Mouse (Mus musculus) B cell, adult 2 months (primary cell): Measurements from ENCODE around the gene Pxmp4.
A peak's percentile ranks its signal among the peaks of the same experiment; 100 is the strongest.

Source experiments
- DNase-seq, 2 experiments: peaks; one replicate each; pipeline ENCODE4 v3.0.0; 2022

Pxmp4 gene

DNA sequence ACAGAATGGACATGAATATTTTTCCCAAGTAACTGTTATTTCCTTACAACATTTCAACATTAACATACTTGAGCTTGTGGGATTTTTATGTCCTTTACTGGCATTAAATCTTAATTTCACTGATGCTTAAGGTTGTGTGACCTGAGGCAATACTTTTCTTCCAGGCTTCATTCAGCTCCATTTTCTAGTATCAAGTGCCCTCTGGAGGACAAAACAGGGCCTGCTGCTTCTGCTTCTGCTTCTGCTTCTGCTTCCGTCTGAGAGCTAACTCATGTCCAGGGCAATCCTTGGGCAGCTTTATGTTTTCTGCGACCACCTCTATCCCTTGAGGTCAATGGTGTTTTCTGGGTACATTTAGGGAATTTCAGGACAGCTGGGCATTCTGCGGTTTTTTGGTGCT is 63.8 kb downstream of the Pxmp4 start:
- peak; percentile 29 to 34 for DNase-seq

DNA sequence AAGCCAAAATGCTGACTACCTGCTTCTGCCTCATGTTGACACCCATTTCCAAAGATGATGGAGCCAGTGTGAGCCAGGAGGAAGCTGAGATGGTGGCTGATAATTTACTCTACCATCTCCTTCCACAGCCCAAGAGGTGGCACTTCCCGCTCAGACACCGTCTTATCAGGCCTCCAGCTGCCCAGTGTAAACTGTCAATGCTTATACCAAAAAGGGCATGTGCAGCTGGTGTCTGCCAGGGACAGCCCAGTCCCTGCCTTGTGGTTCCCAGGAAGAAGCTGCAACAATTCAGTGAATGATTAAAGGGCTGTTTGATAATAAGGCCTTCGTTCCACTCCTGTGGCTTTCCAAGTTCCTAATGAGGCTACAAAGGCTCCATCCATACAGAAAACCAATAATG is 64.8 kb downstream of the Pxmp4 start:
- DNase-seq: no peak

DNA sequence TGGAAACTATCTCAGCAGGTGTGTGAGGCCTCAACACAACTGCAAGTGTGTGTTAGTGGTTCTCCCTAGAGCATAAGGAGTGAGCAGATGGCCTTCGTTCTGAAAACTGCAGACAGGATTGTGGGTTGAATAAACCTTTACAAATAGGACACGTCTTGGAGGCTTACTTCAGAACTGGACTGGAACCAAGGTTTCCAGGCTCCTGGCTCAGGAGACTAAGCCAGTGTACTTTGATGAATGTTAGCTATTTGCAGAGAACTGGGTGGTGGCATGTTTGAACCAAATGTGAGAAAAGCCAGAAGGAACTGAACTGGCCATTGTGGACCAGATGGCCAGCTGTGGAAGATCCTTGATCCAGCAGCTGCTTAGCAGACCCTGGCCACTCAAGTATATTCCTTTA is 65.2 kb downstream of the Pxmp4 start:
- DNase-seq: no peak
